Mouse (Mus musculus): ENCODE results near the gene Ip6k2.

Gene Ip6k2

DNA sequence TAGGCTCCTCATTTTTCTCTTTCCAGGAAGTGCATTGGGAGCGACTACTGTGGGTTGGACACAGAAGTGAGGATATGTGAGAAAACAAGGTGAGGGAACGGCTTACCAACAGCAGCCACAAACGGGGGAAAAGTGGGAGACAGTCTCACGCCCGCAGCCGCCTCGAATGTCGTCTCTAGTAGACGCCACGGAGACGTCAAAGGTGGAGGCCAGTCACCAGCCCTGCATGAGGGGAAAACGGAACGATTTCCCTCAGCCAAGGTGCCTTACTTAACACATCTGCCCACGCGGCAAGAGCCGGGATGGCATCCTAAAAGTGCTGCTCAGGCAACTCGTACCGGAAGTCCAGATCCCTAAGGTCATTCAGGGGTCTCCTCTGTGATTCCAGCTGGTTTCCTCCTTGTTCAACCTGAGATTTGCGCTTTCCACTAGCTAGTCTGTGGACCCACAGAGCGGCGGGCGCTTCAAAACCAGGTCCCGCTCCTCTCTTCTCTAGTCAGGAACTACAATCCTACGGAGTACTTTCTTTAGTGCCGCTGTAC lies 40.6 kb downstream of the Ip6k2 start:
- peak in 1 of 2 experiments; percentile 55 for DNase-seq

DNA sequence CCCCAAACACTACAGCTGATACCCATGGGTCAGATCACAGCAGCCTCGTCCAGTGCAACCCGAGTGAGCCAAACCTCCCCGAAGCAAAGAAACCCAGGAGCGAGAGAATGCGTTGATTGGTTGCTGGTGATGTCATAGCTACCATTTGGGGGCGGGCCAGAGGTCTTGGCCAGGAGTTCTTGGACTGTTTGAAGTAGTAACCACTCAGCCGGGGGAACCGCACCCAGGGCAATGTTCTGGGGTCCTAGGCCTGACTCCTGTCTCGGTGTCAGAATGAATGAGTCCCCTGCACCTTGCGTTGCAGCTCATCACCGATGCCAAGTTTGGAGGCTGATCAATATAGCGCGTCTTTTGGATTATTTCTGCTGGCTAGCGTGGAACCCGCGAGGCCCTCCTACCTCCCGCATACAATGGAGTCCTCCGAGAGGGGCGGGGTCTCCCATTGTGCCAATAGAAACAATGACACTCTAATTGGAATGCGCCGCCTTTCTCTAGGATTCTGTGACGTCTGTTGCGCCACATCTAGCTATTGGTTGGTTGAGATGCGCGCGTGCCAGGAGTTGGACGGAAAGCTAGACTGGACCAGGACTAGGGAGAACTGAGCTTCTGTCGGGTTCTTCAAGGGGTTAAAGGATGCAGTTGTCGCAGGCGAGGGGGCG lies 41.3 kb downstream of the Ip6k2 start:
- peak; percentile 98 to 99 for DNase-seq

GRCm38 (mm10) chr9:108825820-108826699 lies 42.5 kb downstream of the Ip6k2 start, which contains the start of gene Celsr3:
Gene Celsr3 (plus strand): TSS chr9:108826320.
- DNase-seq: peak; percentile 92 to 95

GRCm38 (mm10) chr9:108826700-108827340 lies 43.2 kb downstream of the Ip6k2 start:
- DNase-seq: peak; percentile 85 to 89

- no peak for DNase-seq
These were observed 43.9 kb downstream of the Ip6k2 start for GRCm38 (mm10) chr9:108827454-108827853.

DNA sequence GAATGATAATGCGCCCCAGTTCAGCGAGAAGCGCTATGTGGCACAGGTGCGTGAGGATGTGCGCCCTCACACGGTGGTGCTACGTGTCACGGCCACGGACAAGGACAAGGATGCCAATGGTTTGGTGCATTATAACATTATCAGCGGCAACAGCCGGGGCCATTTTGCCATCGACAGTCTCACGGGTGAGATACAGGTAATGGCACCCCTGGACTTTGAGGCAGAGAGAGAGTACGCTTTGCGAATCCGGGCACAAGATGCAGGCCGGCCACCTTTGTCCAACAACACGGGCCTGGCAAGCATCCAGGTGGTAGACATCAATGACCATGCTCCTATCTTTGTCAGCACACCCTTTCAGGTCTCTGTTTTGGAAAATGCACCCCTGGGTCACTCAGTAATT lies 44.3 kb downstream of the Ip6k2 start:
- DNase-seq: peak in 1 of 2 experiments; percentile 59

- peak in 1 of 2 experiments; percentile 35 for DNase-seq
These were observed 48.0 kb downstream of the Ip6k2 start for GRCm38 (mm10) chr9:108831637-108832036.

DNA sequence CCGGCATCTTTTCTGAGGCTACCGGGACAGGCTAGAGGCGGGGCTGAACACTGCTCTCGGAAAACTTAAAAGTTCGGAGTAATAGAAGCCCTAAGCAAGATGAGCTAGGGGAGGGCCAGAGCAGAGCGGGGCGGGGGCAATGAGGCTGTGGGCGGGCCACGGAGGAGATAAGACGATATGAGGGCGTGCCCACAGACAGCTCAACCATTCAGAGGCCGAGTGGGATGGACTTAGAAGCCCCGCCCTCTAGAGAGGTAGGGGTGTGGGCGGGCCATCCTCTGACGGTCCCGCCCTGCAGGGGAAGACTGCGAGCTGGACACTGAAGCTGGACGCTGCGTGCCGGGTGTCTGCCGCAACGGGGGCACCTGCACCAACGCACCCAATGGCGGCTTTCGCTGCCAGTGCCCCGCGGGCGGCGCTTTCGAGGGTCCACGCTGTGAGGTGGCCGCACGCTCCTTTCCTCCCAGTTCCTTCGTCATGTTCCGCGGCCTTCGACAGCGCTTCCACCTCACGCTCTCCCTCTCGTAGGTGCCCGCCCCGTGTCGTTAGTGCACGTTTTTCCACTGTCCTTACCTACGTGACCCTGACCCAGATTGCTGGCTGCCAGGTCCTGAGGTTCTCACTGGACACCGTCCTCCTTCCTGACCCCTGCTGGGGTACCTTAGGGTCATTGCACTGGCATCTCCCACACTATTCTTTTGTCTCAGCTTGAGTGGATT lies 49.0 kb downstream of the Ip6k2 start:
- peak; percentile 75 to 84 for DNase-seq

GRCm38 (mm10) chr9:108842989-108843388 lies 59.4 kb downstream of the Ip6k2 start:
- DNase-seq: peak; percentile 90 to 92

DNA sequence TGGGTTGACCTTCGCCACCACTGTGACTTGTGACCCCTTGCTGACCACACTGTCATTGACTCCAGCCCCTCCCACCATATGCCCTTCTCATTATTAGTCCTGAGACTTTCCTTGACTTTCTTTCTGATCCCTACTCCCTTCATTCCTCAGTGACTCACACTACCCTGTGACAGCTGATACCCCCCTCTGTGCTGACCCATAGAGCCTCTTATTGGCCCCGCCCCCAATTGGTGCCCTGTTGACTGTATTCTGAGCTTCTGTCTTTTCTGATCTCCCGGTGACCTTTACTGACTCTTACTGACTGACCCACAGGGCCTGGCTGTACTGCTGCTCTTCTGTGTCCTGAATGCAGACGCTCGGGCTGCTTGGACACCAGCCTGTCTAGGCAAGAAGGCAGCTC lies 61.8 kb downstream of the Ip6k2 start:
- DNase-seq: no peak

DNA sequence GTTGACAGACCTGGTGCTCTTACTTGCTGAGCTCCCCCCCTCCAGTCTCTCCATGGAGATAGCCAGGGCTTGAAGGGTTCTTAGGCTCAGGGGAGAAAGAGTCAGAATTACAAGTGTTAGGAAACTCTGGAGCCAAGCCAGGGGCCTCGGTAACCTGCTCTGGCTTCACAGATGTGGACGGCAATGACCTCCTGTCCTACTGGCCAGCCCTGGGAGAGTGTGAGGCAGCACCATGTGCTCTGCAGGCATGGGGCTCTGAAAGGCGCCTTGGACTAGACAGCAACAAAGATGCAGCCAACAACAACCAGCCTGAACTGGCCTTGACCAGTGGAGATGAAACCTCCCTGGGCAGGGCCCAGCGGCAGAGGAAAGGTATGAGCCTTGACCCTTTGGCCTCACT lies 63.8 kb downstream of the Ip6k2 start:
- DNase-seq: no peak

DNA sequence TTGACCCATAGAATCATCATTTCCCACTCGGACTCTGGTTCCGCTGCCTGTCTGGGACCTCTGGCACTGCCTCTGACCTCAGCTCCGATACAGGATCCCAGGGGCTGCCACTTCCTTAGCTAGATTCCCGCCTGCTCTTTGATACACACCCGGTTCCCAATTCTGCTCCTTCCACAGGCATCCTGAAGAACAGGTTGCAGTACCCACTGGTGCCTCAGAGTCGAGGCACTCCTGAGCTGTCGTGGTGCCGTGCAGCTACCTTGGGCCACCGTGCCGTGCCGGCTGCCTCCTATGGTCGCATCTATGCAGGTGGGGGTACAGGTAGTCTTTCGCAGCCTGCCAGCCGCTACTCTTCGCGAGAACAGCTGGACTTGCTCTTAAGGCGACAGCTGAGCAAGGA lies 64.8 kb downstream of the Ip6k2 start:
- DNase-seq: no peak

- peak in 1 of 2 experiments; percentile 38 for DNase-seq
These were observed 69.4 kb downstream of the Ip6k2 start, which contains the start of gene Slc26a6 for GRCm38 (mm10) chr9:108852976-108853375. Gene Slc26a6 (plus strand): TSS chr9:108853283.

GRCm38 (mm10) chr9:108853635-108854240 lies 70.1 kb downstream of the Ip6k2 start:
- DNase-seq: peak; percentile 93 to 95

DNA sequence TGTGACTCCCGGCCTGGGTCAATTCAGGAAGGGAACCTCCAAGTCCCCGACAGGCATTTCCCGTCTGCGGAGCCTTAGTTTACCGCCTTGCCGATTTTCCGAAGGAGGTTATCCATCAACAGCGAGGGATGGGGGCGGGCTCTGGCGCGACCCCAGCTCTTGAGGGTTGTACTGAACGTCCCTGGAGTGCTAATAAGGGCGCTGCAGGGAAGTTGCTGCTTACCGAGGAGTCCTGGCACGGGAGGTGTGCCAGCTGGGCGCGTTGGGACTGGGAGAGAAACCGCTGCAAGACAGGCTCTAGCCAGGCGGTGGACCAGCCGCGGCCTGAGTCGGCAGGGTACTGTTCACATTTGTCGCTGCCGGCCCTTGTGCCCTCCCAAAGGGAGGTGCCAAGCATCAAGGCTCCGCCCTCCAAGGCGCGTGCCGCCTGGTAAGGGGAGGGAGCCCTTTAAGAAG lies 70.7 kb downstream of the Ip6k2 start:
- DNase-seq: peak; percentile 85 to 90

- no peak for DNase-seq
These were observed 71.7 kb downstream of the Ip6k2 start for GRCm38 (mm10) chr9:108855335-108855734.
